Mouse (Mus musculus) forebrain, postnatal 0 days (tissue): Measurements from ENCODE around the gene Fut7. TPM values are rescaled to one million over a fixed set of nuclear protein-coding genes. Genes with fewer than 3 reads are reported as not detected.
A peak's percentile ranks its signal among the peaks of the same experiment; 100 is the strongest.

ENCODE experiments used
- ATAC-seq: fragments of 200-750 bp; cut with Nextera tagmentation; 2 replicates; pipeline ENCODE4 v1.8.0; 2017; ENCODE audit warnings: mild to moderate bottlenecking, moderate library complexity
- DNase-seq: peaks from one replicate; pipeline ENCODE4 v3.0.0-alpha.2; 2015
- H3K27ac ChIP-seq: fragments of 300-500 bp; sonication (generic); 2 replicates; pipeline ENCODE4 v1.5.1; 2014; ENCODE audit warnings: low read depth, mild to moderate bottlenecking, antibody characterized with exemption, low read length, moderate library complexity, mixed read lengths
- H3K27me3 ChIP-seq: fragments of 300-500 bp; sonication (generic); 2 replicates; pipeline ENCODE4 v1.6.1; 2014; ENCODE audit warnings: mild to moderate bottlenecking, low read length, mixed read lengths; ENCODE audit not compliant: insufficient read depth
- H3K36me3 ChIP-seq: fragments of 300-500 bp; sonication (generic); 2 replicates; pipeline ENCODE4 v1.6.1; 2014; ENCODE audit warnings: mild to moderate bottlenecking, moderate library complexity; ENCODE audit not compliant: insufficient read depth
- H3K4me1 ChIP-seq: fragments of 300-500 bp; sonication (generic); 2 replicates; pipeline ENCODE4 v1.6.1; 2014; ENCODE audit warnings: antibody characterized with exemption; ENCODE audit not compliant: insufficient read depth
- H3K4me2 ChIP-seq: fragments of 300-500 bp; sonication (generic); 2 replicates; pipeline ENCODE4 v1.6.1; 2014; ENCODE audit warnings: low read depth, mild to moderate bottlenecking, moderate library complexity
- H3K4me3 ChIP-seq: fragments of 300-500 bp; sonication (generic); 2 replicates; pipeline ENCODE4 v1.5.1; 2014; ENCODE audit warnings: low read depth, low read length, mixed read lengths
- H3K9ac ChIP-seq: fragments of 300-500 bp; sonication (generic); 2 replicates; pipeline ENCODE4 v1.6.1; 2014; ENCODE audit warnings: mild to moderate bottlenecking
- H3K9me3 ChIP-seq: fragments of 300-500 bp; sonication (generic); 2 replicates; pipeline ENCODE4 v1.6.1; 2016; ENCODE audit warnings: low read length
- CTCF ChIP-seq: sonication (generic); IDR thresholded peaks from 2 replicates; pipeline ENCODE4 v1.5.1; 2016; ENCODE audit warnings: antibody characterized with exemption, control low read depth, low read depth
- WGBS: fragments of 180-500 bp; shearing (Covaris S2); extraction: QIAGEN DNeasy Blood & Tissue Kit; methylation state at CpG from one replicate; pipeline ENCODE4 v1.1.7; 2014; 5-methylcytosine and 5-hydroxymethylcytosine counted together
- polyA plus RNA-seq: library from polyadenylated mRNA; unstranded; fragments of >200 nt; fragmentation: Nextera tagmentation; extraction: Ambion mirVana; gene quantifications from 2 replicates; pipeline ENCODE4 v1.2.1, GENCODE M21; 2015
- total RNA-seq: library from RNA; depleted of rRNA; stranded (reverse); fragments of >200 nt; gene quantifications from 2 replicates; pipeline ENCODE4 v1.2.3, GENCODE M21; 2014

The Fut7 gene
- total and polyA plus RNA-seq, 2 experiments from 2014 or later = 0.17 to 1.3 TPM

- peaks cover 13% of the 10 kb centered on the region; the same call in 1 of the 2 replicates for H3K4me1 ChIP-seq
- H3K4me2 ChIP-seq = peak overlapping the region; percentile 0; the same call in 1 of the 2 replicates
- no peaks in the 10 kb centered on the region for H3K27me3 ChIP-seq
- no peak for TF ChIP-seq CTCF
- ATAC-seq (no peak), DNase-seq (no peak)
- 78% methylated on average over 5 of the region's 5 CpGs for WGBS
- no peak overlapping the region for H3K4me3 ChIP-seq
- H3K9ac ChIP-seq = no peak overlapping the region
- no peak overlapping the region for H3K27ac ChIP-seq
- H3K9me3 ChIP-seq = no peaks in the 10 kb centered on the region
- peaks cover 19% of the 10 kb centered on the region for H3K36me3 ChIP-seq
These were observed 35.8 kb downstream of the Fut7 start for GRCm38 (mm10) chr2:25458911-25459310.

DNA sequence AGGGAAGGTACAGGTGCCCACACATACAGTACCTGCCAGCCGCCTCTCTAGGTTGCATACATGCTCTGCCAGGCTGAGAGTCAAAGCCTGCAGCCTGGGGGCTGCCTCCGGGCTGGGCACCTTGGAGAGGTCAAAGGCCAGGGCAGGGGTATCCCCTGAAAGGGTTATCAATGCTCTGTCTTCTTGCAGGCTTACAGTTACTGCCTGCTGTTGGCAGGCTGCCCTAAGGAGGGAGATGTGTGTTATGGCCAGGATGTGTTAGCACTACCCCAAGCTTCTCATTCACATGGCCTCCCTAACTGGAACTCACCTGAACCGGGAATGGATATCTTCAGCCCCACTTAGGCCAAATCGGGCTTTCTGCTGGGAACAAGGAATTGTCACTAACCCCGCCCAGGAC lies 37.1 kb downstream of the Fut7 start:
- H3K9ac ChIP-seq = peak overlapping the region; percentile 85
- DNase-seq = no peak

DNA sequence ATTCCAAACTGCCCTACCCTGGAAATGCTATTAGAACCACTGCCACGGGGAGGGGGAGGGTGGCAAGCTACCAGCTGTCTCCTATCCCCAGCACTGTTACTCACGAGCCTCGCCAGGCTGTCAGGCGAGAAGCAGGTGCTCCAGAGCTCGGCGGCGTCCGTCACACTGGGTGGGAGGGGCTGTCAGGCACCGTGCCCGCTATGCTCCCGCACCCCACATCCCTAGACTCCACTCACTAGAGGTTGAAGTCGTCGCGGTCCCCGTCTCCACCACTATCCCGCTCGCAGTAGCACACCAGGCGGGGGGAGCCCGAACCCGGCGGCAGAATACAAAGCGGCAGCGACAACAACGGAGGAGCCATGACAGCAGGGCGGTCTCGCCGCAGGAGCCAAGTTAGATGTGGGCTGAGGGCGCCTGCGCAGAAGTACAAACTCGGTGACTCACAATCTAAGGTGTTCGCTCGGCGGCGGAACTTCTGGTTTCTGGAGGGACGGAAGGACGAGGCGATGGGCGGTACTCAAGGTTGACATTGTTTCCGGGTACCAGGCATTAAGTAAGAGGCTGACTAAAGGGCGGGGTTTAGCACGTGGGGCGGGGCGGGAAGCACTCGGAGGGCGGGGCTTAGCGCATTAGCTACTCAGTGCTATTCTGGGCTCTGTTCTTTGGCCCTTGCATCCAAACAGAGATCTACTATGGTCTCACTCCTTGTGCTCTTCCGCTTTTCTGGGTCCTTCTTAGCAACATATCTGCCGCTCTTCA lies 37.7 kb downstream of the Fut7 start, which contains the start of gene Paxx:
Gene Paxx, minus strand, starts transcription at position 544 of the 759 bp plus-strand sequence.
- peak; percentile 91 for ATAC-seq
- Histone ChIP-seq H3K4me2 (peak within 1 kb of the TSS; percentile 90), H3K9me3 (no peaks in the 10 kb centered on the region), H3K9ac (peak within 1 kb of the TSS; percentile 85), H3K4me1 (peaks cover 13% of the 10 kb centered on the region; the same call in 1 of the 2 replicates), H3K27ac (peak within 1 kb of the TSS; percentile 97), H3K36me3 (peaks cover 19% of the 10 kb centered on the region), H3K27me3 (no peaks in the 10 kb centered on the region), H3K4me3 (peak within 1 kb of the TSS; percentile 74)
- TF ChIP-seq CTCF = 0 out of 2 replicates have a peak, but pooled peaks have one; percentile 6
- DNase-seq = peak; percentile 96
- WGBS = under 1% methylated on average over 48 of the region's 48 CpGs

More for the DNA sequence above, 37.1 kb downstream of the Fut7 start:
- Histone ChIP-seq H3K4me1 (peaks cover 13% of the 10 kb centered on the region; the same call in 1 of the 2 replicates), H3K9me3 (no peaks in the 10 kb centered on the region), H3K27me3 (no peaks in the 10 kb centered on the region), H3K27ac (peak overlapping the region; percentile 97), H3K4me3 (peak overlapping the region; percentile 74), H3K36me3 (peaks cover 19% of the 10 kb centered on the region), H3K4me2 (peak overlapping the region; percentile 90)
- WGBS = 28% methylated on average over 5 of the region's 5 CpGs
- TF ChIP-seq CTCF = no peak
- ATAC-seq = peak; percentile 6

DNA sequence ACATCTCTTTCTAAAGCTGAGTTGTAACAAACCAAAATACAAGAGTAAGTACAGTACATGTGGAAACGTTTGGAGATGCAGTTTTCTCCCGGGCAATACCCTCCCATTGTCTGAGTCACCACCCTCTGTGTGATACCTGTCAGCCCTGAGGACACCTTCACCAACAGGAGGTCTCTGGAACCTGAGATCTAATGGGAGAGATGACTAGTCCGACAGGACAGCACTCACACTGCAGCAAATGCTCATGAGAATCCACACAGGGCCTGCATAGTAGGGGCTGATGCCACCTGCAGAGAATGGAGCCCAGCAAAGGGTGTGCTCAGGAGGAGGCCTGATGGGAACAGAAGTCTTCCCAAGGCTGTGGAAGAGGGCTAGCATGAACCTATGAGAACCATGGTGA lies 38.3 kb downstream of the Fut7 start:
- H3K27ac ChIP-seq = peak overlapping the region; percentile 97
- 22% methylated on average over 3 of the region's 3 CpGs for WGBS
- DNase-seq = no peak
- peak overlapping the region; percentile 74 for H3K4me3 ChIP-seq
- TF ChIP-seq CTCF = no peak
- peaks cover 13% of the 10 kb centered on the region; the same call in 1 of the 2 replicates for H3K4me1 ChIP-seq
- H3K9ac ChIP-seq = peak overlapping the region; percentile 85
- H3K4me2 ChIP-seq = peak overlapping the region; percentile 90
- H3K27me3 ChIP-seq = no peaks in the 10 kb centered on the region
- no peaks in the 10 kb centered on the region for H3K9me3 ChIP-seq
- H3K36me3 ChIP-seq = peaks cover 19% of the 10 kb centered on the region
- peak; percentile 1; the same call in 1 of the 2 replicates for ATAC-seq

DNA sequence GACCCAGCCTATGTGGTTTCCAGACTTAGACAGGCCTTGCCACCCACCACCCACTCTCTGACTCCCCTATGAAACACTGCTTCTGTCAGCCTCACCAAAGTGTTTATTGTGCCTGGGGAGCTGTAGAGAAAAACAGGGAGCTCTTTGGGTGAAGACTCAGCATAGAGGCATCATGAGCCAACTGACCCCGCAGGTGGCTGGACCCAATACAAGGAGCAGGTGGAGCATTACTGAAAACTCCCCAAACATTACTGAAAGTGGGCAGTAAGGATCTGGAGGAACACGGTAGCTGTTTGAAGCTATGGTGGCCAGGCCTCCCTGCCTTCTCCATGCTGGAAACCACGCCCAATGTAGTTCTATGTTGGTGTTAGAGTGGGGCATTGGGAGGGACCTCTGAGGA lies 40.6 kb downstream of the Fut7 start:
- H3K4me3 ChIP-seq = no peak overlapping the region
- H3K36me3 ChIP-seq = peaks cover 7% of the 10 kb centered on the region
- no peak for TF ChIP-seq CTCF
- H3K27me3 ChIP-seq = no peaks in the 10 kb centered on the region
- 91% methylated on average over 3 of the region's 3 CpGs for WGBS
- no peak overlapping the region for H3K9ac ChIP-seq
- no peak overlapping the region for H3K4me2 ChIP-seq
- H3K9me3 ChIP-seq = no peaks in the 10 kb centered on the region
- H3K27ac ChIP-seq = no peak overlapping the region
- ATAC-seq (no peak), DNase-seq (no peak)
- H3K4me1 ChIP-seq = peaks cover 13% of the 10 kb centered on the region; the same call in 1 of the 2 replicates

- Histone ChIP-seq H3K36me3 (no peaks in the 10 kb centered on the region), H3K9me3 (no peaks in the 10 kb centered on the region), H3K4me2 (no peak overlapping the region), H3K4me1 (peaks cover 6% of the 10 kb centered on the region; the same call in 1 of the 2 replicates), H3K27ac (no peak overlapping the region), H3K4me3 (no peak overlapping the region), H3K9ac (no peak overlapping the region), H3K27me3 (no peaks in the 10 kb centered on the region)
- ATAC-seq = no peak
- DNase-seq = no peak
- no peak for TF ChIP-seq CTCF
- WGBS = 80% methylated on average over 2 of the region's 2 CpGs
These were observed 42.2 kb downstream of the Fut7 start for GRCm38 (mm10) chr2:25465256-25465655.
